Mouse (Mus musculus) layer of hippocampus, postnatal 25 days (tissue): ENCODE measurements at regions not wholly inside any gene's neighbourhood (a gene's known extent, or its start where the extent isn't known, plus 50 kb on each side); places are given as distances from the start of the nearest gene placed in this dataset.

Experiments used
- DNase-seq, 2 experiments: peaks; one replicate each; pipeline ENCODE4 v3.0.0; 2022; ENCODE audit warnings: mixed read lengths in 2 of 2, low spot score in 1 of 2; ENCODE audit errors: extremely low spot score in 1 of 2

GRCm38 (mm10) chr5:51849236-51849635 lies 281.7 kb upstream of the Ppargc1a start:
- no peak for DNase-seq

- DNase-seq = no peak
These were observed 274.7 kb upstream of the Ppargc1a start for GRCm38 (mm10) chr5:51842189-51842588.

GRCm38 (mm10) chr5:51841763-51842162 lies 274.2 kb upstream of the Ppargc1a start:
- DNase-seq = no peak

GRCm38 (mm10) chr5:51840638-51841329 lies 273.3 kb upstream of the Ppargc1a start:
- DNase-seq = no peak

- DNase-seq = no peak
These were observed 271.8 kb upstream of the Ppargc1a start for GRCm38 (mm10) chr5:51839292-51839691.

GRCm38 (mm10) chr5:51830551-51830950 lies 263.0 kb upstream of the Ppargc1a start:
- DNase-seq = no peak

GRCm38 (mm10) chr5:51830015-51830414 lies 262.5 kb upstream of the Ppargc1a start:
- DNase-seq = no peak

- DNase-seq = no peak
These were observed 262.1 kb upstream of the Ppargc1a start for GRCm38 (mm10) chr5:51829606-51830005.

GRCm38 (mm10) chr5:51829020-51829419 lies 261.5 kb upstream of the Ppargc1a start:
- DNase-seq = no peak

GRCm38 (mm10) chr5:51826269-51826668 lies 258.7 kb upstream of the Ppargc1a start:
- no peak for DNase-seq

GRCm38 (mm10) chr5:51825584-51826088 lies 258.1 kb upstream of the Ppargc1a start:
- no peak for DNase-seq

- DNase-seq = no peak
These were observed 257.2 kb upstream of the Ppargc1a start for GRCm38 (mm10) chr5:51824731-51825130.

- DNase-seq = no peak
These were observed 256.1 kb upstream of the Ppargc1a start for GRCm38 (mm10) chr5:51823657-51824056.

- DNase-seq = no peak
These were observed 248.7 kb upstream of the Ppargc1a start for GRCm38 (mm10) chr5:51816258-51816657.

GRCm38 (mm10) chr5:51811728-51812127 lies 244.2 kb upstream of the Ppargc1a start:
- no peak for DNase-seq

GRCm38 (mm10) chr5:51801486-51801885 lies 234.0 kb upstream of the Ppargc1a start:
- no peak for DNase-seq

- no peak for DNase-seq
These were observed 232.0 kb upstream of the Ppargc1a start for GRCm38 (mm10) chr5:51799371-51800035.

- DNase-seq = no peak
These were observed 226.6 kb upstream of the Ppargc1a start for GRCm38 (mm10) chr5:51794097-51794496.

GRCm38 (mm10) chr5:51792950-51793349 lies 225.4 kb upstream of the Ppargc1a start:
- DNase-seq = no peak

- DNase-seq = no peak
These were observed 221.2 kb upstream of the Ppargc1a start for GRCm38 (mm10) chr5:51788768-51789167.

- DNase-seq = no peak
These were observed 216.0 kb upstream of the Ppargc1a start for GRCm38 (mm10) chr5:51783523-51783922.

GRCm38 (mm10) chr5:51783099-51783498 lies 215.6 kb upstream of the Ppargc1a start:
- no peak for DNase-seq
